Mouse (Mus musculus) liver, embryonic 13.5 days (tissue): ENCODE data around the gene Notch1. TPM values are rescaled to one million over a fixed set of nuclear protein-coding genes. Genes with fewer than 3 reads are reported as not detected.

Source experiments
- ATAC-seq: fragments of 200-750 bp; cut with Nextera tagmentation; 2 replicates; pipeline ENCODE4 v1.8.0; 2017; ENCODE audit warnings: low read depth, mild to moderate bottlenecking, moderate number of reproducible peaks, moderate library complexity
- DNase-seq: peaks from one replicate; pipeline ENCODE4 v3.0.0; 2022
- H3K27ac ChIP-seq: fragments of 300-500 bp; sonication (generic); 2 replicates; pipeline ENCODE4 v1.5.1; 2015; ENCODE audit warnings: moderate library complexity, mild to moderate bottlenecking, inconsistent platforms
- H3K27me3 ChIP-seq: fragments of 300-500 bp; sonication (generic); 2 replicates; pipeline ENCODE4 v1.6.1; 2015; ENCODE audit warnings: mild to moderate bottlenecking, inconsistent platforms
- H3K36me3 ChIP-seq: fragments of 300-500 bp; sonication (generic); 2 replicates; pipeline ENCODE4 v1.6.1; 2015; ENCODE audit warnings: mild to moderate bottlenecking, inconsistent platforms
- H3K4me1 ChIP-seq: fragments of 300-500 bp; sonication (generic); replicated peaks from 2 replicates; pipeline ENCODE4 v1.6.1; 2015; ENCODE audit warnings: inconsistent platforms
- H3K4me2 ChIP-seq: fragments of 300-500 bp; sonication (generic); 2 replicates; pipeline ENCODE4 v1.6.1; 2015; ENCODE audit warnings: inconsistent platforms, mild to moderate bottlenecking, moderate library complexity
- H3K4me3 ChIP-seq: fragments of 300-500 bp; sonication (generic); replicated peaks from 2 replicates; pipeline ENCODE4 v1.5.1; 2015; ENCODE audit warnings: mild to moderate bottlenecking, inconsistent platforms
- H3K9ac ChIP-seq: fragments of 300-500 bp; sonication (generic); 2 replicates; pipeline ENCODE4 v1.6.1; 2015; ENCODE audit warnings: mild to moderate bottlenecking, inconsistent platforms
- H3K9me3 ChIP-seq: fragments of 300-500 bp; sonication (generic); replicated peaks from 2 replicates; pipeline ENCODE4 v1.6.1; 2016; ENCODE audit warnings: inconsistent platforms
- WGBS: fragments of 180-500 bp; shearing (Covaris S2); methylation state at CpG from one replicate; pipeline ENCODE4 v1.1.7; 2015; ENCODE audit not compliant: insufficient replicate concordance; 5-methylcytosine and 5-hydroxymethylcytosine counted together
- polyA plus RNA-seq: library from polyadenylated mRNA; unstranded; fragments of >200 nt; fragmentation: Nextera tagmentation; extraction: Ambion mirVana; gene quantifications from 2 replicates; pipeline ENCODE4 v1.2.1, GENCODE M21; 2015

Notch1 gene
- 1.5 and 1.6 TPM in 2 replicates for polyA plus RNA-seq

DNA sequence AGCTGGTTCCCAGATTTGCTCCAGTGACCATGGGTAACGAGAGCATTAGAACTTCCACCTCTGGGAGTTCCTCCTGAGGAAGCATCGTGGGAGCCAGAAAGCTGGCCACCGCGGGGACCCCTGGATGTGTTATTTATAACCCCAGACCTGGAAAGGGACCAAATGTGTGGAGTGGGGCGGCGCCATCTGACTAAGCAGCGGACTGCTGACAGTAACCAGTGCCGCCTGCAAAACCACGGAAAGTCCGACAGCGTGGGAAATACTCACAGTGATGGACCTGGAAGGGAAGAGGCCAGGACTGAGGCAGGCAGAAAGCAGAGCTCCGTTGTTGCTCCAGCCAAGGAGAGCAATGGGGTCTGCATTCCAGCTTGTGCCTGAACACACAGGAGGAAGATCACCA is at the start of gene Notch1:
TSS of gene Notch1 (minus strand) at position 389 of the 400 bp plus-strand sequence.
- Histone ChIP-seq H3K4me2 (no peak within 1 kb of the TSS), H3K36me3 (no peaks in the 10 kb centered on the region), H3K4me1 (peaks cover 15% of the 10 kb centered on the region), H3K4me3 (no peak within 1 kb of the TSS), H3K27me3 (no peaks in the 10 kb centered on the region), H3K27ac (no peak within 1 kb of the TSS), H3K9me3 (no peaks in the 10 kb centered on the region), H3K9ac (no peak within 1 kb of the TSS)
- ATAC-seq (no peak), DNase-seq (no peak)
- 35% methylated on average over 12 of the region's 12 CpGs for WGBS

DNA sequence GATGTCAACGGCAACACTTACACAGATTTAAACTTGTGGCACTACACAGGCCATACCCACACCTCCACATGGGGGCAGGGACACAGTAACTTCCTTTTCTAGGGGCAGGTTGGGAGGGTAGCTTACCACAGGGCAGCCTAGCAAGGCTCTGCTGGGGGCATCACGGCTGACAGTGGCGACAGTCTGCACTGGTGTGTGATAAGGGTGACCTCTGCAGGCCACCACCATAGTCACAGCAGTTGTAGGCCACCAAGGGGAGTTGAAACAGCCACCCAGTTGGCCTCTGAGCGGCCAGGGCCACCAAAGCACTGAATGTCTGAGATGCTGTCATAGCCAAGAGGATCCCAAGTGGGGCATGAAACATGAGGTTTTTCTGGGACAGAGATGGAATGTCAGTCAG is 49.8 kb upstream of the Notch1 start:
- DNase-seq, result no peak
- Histone ChIP-seq H3K9ac (no peak overlapping the region), H3K4me1 (peaks cover 14% of the 10 kb centered on the region), H3K27ac (no peak overlapping the region), H3K27me3 (no peaks in the 10 kb centered on the region), H3K4me3 (no peak overlapping the region), H3K9me3 (no peaks in the 10 kb centered on the region), H3K4me2 (no peak overlapping the region), H3K36me3 (no peaks in the 10 kb centered on the region)
- WGBS, result 8% methylated on average over 4 of the region's 4 CpGs
- no peak for ATAC-seq

DNA sequence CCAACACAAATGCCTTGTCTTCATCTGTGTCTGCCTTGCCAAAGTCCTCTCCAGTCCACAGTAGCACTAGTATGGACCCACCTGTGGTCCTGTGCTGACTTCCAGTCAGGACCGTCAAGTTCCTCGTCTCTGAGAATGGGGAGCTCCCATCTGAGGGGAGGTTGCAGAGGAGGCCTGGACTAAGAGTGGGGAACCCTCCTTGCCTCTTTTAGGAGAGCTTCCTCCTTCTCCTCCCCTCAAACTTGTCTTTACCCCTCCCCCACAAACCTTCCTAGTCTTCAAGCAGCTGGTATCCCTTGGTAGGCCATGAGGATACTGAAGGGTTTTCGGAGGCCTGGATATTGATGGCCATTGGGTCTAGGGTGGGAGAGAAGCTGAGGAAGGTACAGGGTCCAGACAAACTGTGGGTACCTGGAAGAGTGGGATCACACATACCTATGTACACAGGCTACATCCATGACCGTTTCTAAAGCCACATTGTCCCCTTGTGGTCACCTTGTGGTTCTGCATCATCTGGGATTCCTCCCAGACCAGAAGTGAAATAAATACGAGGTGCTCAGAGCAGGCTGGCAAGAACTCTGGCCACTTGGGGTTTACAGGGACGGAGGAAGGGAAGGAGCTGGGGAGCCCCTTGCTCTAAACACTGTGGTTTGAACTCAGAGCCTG is 45.0 kb upstream of the Notch1 start:
- no peak for ATAC-seq
- Histone ChIP-seq H3K4me2 (no peak overlapping the region), H3K36me3 (no peaks in the 10 kb centered on the region), H3K27ac (no peak overlapping the region), H3K9ac (no peak overlapping the region), H3K27me3 (no peaks in the 10 kb centered on the region), H3K9me3 (no peaks in the 10 kb centered on the region), H3K4me3 (no peak overlapping the region), H3K4me1 (peaks cover 20% of the 10 kb centered on the region)
- DNase-seq, result no peak
- WGBS, result 30% methylated on average over 6 of the region's 6 CpGs

DNA sequence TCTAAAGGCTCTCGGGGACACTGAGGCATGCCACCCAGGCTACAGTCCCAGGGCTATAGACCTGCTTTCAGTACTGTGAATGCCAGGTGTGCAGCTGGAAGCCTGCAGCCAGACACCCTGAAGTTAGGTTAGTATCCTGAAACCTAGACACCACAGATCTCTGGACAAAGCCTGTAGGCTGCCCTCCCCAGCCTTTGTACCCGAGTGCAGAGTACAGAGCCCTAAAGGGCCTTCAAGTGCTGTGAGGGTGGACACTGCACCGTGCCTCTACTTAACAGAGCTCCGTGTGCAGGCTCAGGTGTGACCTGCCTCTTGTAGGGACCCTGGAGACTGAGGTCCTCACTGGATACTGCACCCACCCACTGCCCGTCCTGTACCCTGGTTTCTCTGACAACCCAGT is 44.0 kb upstream of the Notch1 start:
- H3K36me3 ChIP-seq, result no peaks in the 10 kb centered on the region
- no peaks in the 10 kb centered on the region for H3K9me3 ChIP-seq
- peaks cover 26% of the 10 kb centered on the region for H3K4me1 ChIP-seq
- no peak overlapping the region for H3K4me2 ChIP-seq
- H3K4me3 ChIP-seq, result no peak overlapping the region
- DNase-seq (no peak), ATAC-seq (no peak)
- no peaks in the 10 kb centered on the region for H3K27me3 ChIP-seq
- 61% methylated on average over 5 of the region's 5 CpGs for WGBS
- H3K9ac ChIP-seq, result no peak overlapping the region
- no peak overlapping the region for H3K27ac ChIP-seq

DNA sequence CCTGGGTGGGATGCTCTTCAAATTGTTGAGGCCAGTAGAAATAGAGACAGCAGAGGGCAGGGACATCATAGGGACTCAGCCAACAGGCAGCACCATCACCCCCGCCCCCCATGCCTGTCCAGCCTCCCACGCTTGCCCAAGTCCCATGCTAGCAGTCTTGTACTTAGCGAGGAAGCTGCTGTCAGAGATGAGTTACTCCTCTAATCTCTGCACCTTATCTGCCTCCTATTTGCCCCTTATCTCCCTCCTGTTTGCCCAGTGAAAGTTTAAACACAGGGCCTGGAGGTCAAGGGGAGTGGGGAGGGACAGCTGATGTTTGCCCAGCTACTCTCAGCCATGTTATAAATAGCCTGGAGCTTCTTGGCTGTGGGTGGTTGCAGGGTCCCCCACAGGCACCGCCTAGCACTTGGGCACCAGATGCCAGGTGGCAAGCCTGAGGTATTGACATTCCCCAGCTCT is 40.1 kb upstream of the Notch1 start:
- H3K4me1 ChIP-seq, result peaks cover 52% of the 10 kb centered on the region
- 46% methylated on average over 4 of the region's 4 CpGs for WGBS
- no peaks in the 10 kb centered on the region for H3K27me3 ChIP-seq
- H3K4me2 ChIP-seq, result no peak overlapping the region
- no peak overlapping the region for H3K4me3 ChIP-seq
- ATAC-seq, result peak; percentile 37
- DNase-seq, result no peak
- no peaks in the 10 kb centered on the region for H3K9me3 ChIP-seq
- no peaks in the 10 kb centered on the region for H3K36me3 ChIP-seq
- no peak overlapping the region for H3K9ac ChIP-seq
- no peak overlapping the region for H3K27ac ChIP-seq

DNA sequence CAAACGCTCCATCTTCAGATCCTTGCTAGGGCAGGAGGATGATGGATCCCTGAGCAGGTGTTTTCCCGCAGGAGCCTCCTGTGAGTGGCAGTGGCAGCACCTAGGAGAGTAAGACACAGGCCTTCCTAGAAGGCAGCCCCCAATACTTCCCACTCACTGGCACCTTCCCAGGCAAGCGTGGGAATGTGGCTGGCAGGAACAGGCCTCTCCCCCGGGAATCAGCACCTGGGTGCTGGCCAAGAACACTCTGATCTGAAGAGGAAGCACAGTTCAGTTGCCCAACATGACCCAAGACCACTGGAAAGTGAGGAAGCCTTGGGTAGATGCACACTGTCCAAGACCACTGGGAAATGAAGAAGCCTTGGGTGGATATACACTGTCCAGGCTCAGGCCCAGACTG is 38.6 kb upstream of the Notch1 start:
- Histone ChIP-seq H3K4me3 (no peak overlapping the region), H3K9me3 (no peaks in the 10 kb centered on the region), H3K4me1 (peaks cover 56% of the 10 kb centered on the region), H3K27me3 (no peaks in the 10 kb centered on the region), H3K4me2 (no peak overlapping the region), H3K36me3 (no peaks in the 10 kb centered on the region), H3K27ac (no peak overlapping the region), H3K9ac (no peak overlapping the region)
- 55% methylated on average over 4 of the region's 4 CpGs for WGBS
- DNase-seq (no peak), ATAC-seq (no peak)

DNA sequence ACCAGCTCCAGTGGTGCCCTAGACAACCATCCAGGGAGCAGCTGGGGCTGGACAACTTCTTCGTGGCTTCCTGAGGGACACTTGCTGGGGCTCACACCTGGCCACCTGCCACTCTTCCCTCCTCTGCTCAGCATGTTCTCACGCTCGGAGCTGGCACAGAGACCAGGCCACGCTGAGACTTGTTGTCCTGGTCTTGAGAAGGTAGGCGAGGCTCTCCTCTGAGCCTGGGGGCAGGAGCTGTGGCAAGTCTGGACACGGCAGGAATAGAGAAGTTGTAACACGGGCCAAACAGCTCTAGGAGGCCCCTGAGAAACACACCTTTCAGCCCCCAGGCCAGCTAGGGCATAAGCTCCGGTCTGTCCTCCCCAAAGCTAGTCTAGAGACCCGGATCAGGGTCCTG is 37.4 kb upstream of the Notch1 start:
- Histone ChIP-seq H3K4me3 (no peak overlapping the region), H3K9ac (no peak overlapping the region), H3K27ac (no peak overlapping the region), H3K9me3 (no peaks in the 10 kb centered on the region), H3K27me3 (no peaks in the 10 kb centered on the region), H3K4me1 (peaks cover 67% of the 10 kb centered on the region), H3K4me2 (no peak overlapping the region), H3K36me3 (no peaks in the 10 kb centered on the region)
- ATAC-seq (no peak), DNase-seq (no peak)
- WGBS, result 47% methylated on average over 9 of the region's 9 CpGs

DNA sequence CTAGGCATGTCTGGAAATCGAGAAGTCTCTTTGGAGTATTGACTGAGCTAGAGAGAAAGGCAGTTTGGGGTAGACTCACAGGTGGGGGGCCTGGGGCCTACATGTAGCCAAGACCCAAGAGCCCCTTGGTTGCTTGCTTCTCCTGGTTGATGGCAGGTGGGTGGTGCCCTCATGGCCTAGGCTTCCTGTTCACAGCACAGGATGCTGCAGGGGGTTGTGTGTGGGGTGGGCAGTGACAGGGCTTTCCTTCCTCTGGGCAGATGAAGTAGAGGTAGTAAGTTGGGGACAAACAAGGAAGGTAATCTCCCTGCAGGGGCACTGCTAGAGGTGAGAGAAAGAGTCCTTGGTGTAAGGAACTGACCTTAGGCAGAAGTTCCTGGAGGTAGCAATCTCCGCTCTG is 35.6 kb upstream of the Notch1 start:
- H3K27me3 ChIP-seq, result no peaks in the 10 kb centered on the region
- H3K4me3 ChIP-seq, result no peak overlapping the region
- peaks cover 65% of the 10 kb centered on the region for H3K4me1 ChIP-seq
- H3K9ac ChIP-seq, result no peak overlapping the region
- no peak for DNase-seq
- H3K27ac ChIP-seq, result no peak overlapping the region
- no peak for ATAC-seq
- no peak overlapping the region for H3K4me2 ChIP-seq
- H3K36me3 ChIP-seq, result no peaks in the 10 kb centered on the region
- WGBS, result 64% methylated on average over 2 of the region's 2 CpGs
- no peaks in the 10 kb centered on the region for H3K9me3 ChIP-seq

DNA sequence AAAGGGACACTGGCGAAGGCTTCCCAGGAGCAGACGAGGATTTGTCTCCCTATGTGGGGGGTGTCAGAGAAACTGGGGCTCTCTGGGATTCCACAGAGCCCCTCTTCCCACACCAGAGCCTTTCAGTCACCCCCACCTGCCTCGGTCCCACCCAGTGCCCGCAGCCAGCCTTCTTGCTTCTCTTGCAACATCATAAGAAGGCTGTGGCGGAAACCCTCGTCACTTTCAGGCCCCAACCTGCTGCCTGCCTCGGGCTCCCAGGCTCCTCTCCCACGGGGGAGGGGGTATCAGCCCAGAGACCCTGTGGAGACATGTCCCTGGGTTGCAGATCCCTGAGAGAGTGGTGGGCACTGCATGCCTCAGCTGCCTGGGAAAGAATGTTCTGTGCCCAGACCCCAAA is 35.0 kb upstream of the Notch1 start:
- Histone ChIP-seq H3K9me3 (no peaks in the 10 kb centered on the region), H3K27me3 (no peaks in the 10 kb centered on the region), H3K4me2 (no peak overlapping the region), H3K27ac (no peak overlapping the region; the same call in 1 of the 2 replicates), H3K4me3 (no peak overlapping the region), H3K9ac (no peak overlapping the region), H3K4me1 (peaks cover 59% of the 10 kb centered on the region), H3K36me3 (no peaks in the 10 kb centered on the region)
- no peak for ATAC-seq
- WGBS, result 39% methylated on average over 8 of the region's 8 CpGs
- DNase-seq, result no peak

DNA sequence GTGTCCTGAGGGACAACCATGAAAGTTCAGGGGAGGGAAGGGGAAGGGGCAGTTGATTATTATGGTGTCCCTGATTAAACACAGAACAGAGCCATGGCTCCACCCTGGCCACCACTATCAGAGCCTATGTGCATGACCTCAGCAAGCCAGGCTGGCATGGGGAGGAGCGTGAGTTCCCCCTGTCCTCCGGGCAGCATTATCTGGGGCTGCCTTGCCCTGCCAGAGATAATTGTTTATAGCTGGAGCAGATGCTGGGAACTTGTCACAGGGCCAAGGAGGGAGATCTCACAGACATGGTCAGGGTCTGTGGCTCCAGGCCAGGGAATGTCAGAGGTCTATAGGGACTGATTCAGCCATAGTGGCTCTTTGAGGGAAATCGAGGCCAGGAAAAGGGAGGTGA is 34.3 kb upstream of the Notch1 start:
- Histone ChIP-seq H3K4me3 (no peak overlapping the region), H3K36me3 (no peaks in the 10 kb centered on the region), H3K9ac (no peak overlapping the region), H3K27me3 (no peaks in the 10 kb centered on the region), H3K4me1 (peaks cover 54% of the 10 kb centered on the region), H3K4me2 (no peak overlapping the region), H3K9me3 (no peaks in the 10 kb centered on the region), H3K27ac (no peak overlapping the region)
- WGBS, result 44% methylated on average over 3 of the region's 3 CpGs
- DNase-seq (no peak), ATAC-seq (no peak)

DNA sequence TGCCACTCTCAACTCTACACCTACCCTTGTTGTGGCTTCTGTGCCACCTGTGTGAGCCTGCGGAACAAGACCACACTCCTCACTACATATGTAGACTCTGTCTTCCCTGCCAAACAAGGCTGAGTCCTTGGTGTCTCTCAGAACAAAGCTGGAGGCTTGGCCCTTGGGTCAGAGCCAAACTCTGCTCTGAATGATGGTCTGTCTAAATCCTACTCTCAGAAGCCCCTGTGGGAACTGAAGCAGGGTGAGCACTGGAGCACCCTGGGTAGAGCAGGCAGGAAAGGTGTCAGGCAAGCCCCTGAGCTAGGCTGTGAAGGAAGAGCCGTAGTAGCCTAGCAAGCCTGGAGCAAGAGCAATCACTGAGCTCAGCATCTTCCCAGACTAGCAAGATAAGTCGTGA is 33.7 kb upstream of the Notch1 start:
- DNase-seq, result no peak
- Histone ChIP-seq H3K27me3 (no peaks in the 10 kb centered on the region), H3K4me3 (no peak overlapping the region), H3K4me1 (peaks cover 50% of the 10 kb centered on the region), H3K27ac (peak overlapping the region; percentile 14; the same call in 1 of the 2 replicates), H3K4me2 (no peak overlapping the region), H3K36me3 (no peaks in the 10 kb centered on the region), H3K9ac (no peak overlapping the region), H3K9me3 (no peaks in the 10 kb centered on the region)
- no peak for ATAC-seq
- 46% methylated on average over 3 of the region's 3 CpGs for WGBS

DNA sequence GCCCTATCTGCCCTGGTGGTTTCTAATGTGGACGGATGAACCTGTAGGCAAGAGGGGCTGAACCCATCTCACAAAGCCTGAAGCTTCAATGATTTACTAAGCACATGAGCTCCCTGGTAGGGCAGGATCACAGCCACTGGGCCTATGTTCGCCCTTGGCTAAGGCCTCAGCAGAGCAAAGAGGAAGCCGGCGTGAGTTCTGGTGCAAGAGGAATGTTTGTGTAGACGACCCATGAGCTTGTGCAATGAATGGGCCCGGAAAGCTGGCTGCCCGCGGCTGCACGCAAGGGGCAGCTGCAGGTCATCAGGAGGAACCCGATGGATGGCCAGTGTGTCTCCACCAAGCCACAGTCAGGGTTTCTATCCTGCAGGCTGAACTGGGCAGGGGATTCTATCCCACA is 33.3 kb upstream of the Notch1 start:
- 37% methylated on average over 10 of the region's 10 CpGs for WGBS
- Histone ChIP-seq H3K36me3 (no peaks in the 10 kb centered on the region), H3K27ac (peak overlapping the region; percentile 14; the same call in 1 of the 2 replicates), H3K4me2 (no peak overlapping the region), H3K9ac (no peak overlapping the region), H3K4me3 (no peak overlapping the region), H3K9me3 (no peaks in the 10 kb centered on the region), H3K27me3 (no peaks in the 10 kb centered on the region), H3K4me1 (peaks cover 47% of the 10 kb centered on the region)
- ATAC-seq (peak; percentile 57; the same call in 1 of the 2 replicates), DNase-seq (no peak)
